Mouse (Mus musculus) olfactory bulb, adult 2 months (tissue): ENCODE measurements around the gene Apbb2.

Experiments used
- CTCF ChIP-seq: fragments of 200-500 bp; IDR thresholded peaks from 2 replicates; pipeline ENCODE4 v1.5.1; 2012; ENCODE audit warnings: low read depth, mild to moderate bottlenecking, low read length, moderate library complexity; ENCODE audit not compliant: insufficient read depth
- POLR2A ChIP-seq: fragments of 200-500 bp; IDR thresholded peaks from 2 replicates; pipeline ENCODE4 v1.6.1; 2012; ENCODE audit warnings: mild to moderate bottlenecking, low read depth, low read length, moderate library complexity; ENCODE audit not compliant: insufficient read depth

DNA sequence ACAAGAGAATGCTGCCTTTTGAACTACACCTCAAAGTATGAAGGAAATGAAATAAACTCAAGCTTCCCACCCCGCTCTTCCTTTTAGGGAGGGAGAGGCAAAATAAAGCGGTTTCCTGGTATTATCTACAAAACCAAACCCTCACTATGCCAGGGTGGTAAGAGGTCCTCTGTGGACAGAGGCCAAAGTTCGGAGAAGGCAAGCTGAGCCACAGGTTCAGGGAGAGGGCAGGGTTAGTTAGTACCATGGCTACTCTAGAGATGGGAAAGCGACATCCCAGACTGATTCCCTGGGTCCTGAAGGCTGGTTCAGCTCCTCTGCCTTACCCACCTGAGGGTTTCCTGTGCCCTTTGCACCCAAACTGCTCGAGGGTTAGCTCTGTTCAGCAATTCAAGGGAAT lies 159.7 kb downstream of the Apbb2 start:
- no peak for TF ChIP-seq POLR2A
- TF ChIP-seq CTCF = no peak
